Mouse (Mus musculus) liver, embryonic 14.5 days (tissue): Measurements from ENCODE around the gene Kcne2.

Experiments used
- CTCF ChIP-seq: IDR thresholded peaks from 2 replicates; pipeline ENCODE4 v1.5.1; 2016; ENCODE audit warnings: antibody characterized with exemption, low read depth, control low read depth
- EP300 ChIP-seq: IDR thresholded peaks from 2 replicates; pipeline ENCODE4 v1.6.1; 2016; ENCODE audit warnings: antibody characterized with exemption, low read depth

- TF ChIP-seq CTCF = no peak
- TF ChIP-seq EP300 = no peak
These were observed 2.1 kb upstream of the Kcne2 start for GRCm38 (mm10) chr16:92290045-92290444.
